Mouse (Mus musculus): Measurements from ENCODE around the gene Erv3. TPM values are rescaled to one million over a fixed set of nuclear protein-coding genes. Genes with fewer than 3 reads are reported as not detected.

Gene Erv3
- total RNA-seq, 2 experiments from 2014 or later, result 0.09 to 0.14 TPM

Other genes starting within 250 kb of the Erv3 start
- 100 to 1,000 TPM; 384 to 392 TPM for gene Prnp, start 50.2 kb upstream of the Erv3 start, total RNA-seq (2021)
- gene Prn, start 50.2 kb upstream of the Erv3 start, total RNA-seq (2021), result not detected
- gene Prnd, start 91.1 kb upstream of the Erv3 start, total RNA-seq (2021), result 1 to 10 TPM; 4.2 to 5.0 TPM
- gene Rassf2, start 170.5 kb upstream of the Erv3 start, total RNA-seq (2021), result 10 to 100 TPM; 28.0 to 30.4 TPM

All from left cerebral cortex, postnatal 10 days (tissue).